Comparison of ENCODE assay signal across 23 mouse cellular contexts in the genomic region with DNA sequence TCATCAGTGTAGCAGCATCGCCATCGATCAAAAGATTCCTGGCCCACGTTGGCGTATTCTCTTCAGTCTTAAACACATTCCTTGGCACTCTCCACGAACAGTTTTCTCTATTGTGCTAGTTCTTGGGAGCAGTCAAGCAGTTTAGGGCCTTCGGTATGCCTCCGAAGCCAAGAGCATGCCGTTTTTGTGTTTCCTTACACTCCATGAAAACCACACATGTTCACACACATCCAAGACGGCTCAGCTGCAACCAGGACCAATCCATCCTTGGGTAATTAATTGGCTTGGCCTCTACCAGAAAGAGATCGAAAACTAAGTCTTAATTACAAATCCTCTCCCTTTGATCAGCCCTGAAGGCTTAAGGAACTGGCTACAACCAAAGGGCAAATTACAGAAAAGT.
"Had no signal": no experiment of that assay in that cellular context is flagged by ENCODE, and none has a peak within 500 bp of the region (broad histone marks: within the 10 kb centered on the region; RNA-seq: fewer than 3 reads in every experiment).

No protein-coding gene starts in this region.

- H3K36me3 ChIP-seq: kidney, embryonic 15.5 days; limb, embryonic 12.5 days; limb, embryonic 15.5 days; midbrain, embryonic 12.5 days; midbrain, embryonic 15.5 days; neural tube, embryonic 15.5 days had no signal

- DNase-seq: kidney, postnatal 10 days; kidney, postnatal 36 days; left cerebral cortex, postnatal 4 days; liver, postnatal 0 days; lung, embryonic 14.5 days; right cerebral cortex, adult 18-20 months; right cerebral cortex, postnatal 14 days; right cerebral cortex, postnatal 4 days; thymus, adult 2 months; thymus, postnatal 14 days; thymus, postnatal 4 days had no signal

- H3K4me1 ChIP-seq: kidney, embryonic 15.5 days; limb, embryonic 12.5 days; limb, embryonic 15.5 days; midbrain, embryonic 12.5 days; midbrain, embryonic 15.5 days; neural tube, embryonic 12.5 days; neural tube, embryonic 15.5 days had no signal

- ATAC-seq: liver, postnatal 0 days; lung, postnatal 0 days; midbrain, embryonic 15.5 days had no signal

- H3K27me3 ChIP-seq: kidney, embryonic 15.5 days; limb, embryonic 12.5 days; limb, embryonic 15.5 days; midbrain, embryonic 12.5 days; midbrain, embryonic 15.5 days; neural tube, embryonic 12.5 days; neural tube, embryonic 15.5 days had no signal

- H3K9ac ChIP-seq: kidney, embryonic 15.5 days; limb, embryonic 12.5 days; limb, embryonic 15.5 days; liver, embryonic 14.5 days; liver, postnatal 0 days; lung, embryonic 14.5 days; midbrain, embryonic 12.5 days; midbrain, embryonic 15.5 days; neural tube, embryonic 12.5 days; neural tube, embryonic 15.5 days had no signal

- H3K27ac ChIP-seq: kidney, embryonic 15.5 days; limb, embryonic 15.5 days; liver, embryonic 14.5 days; macrophage; midbrain, embryonic 12.5 days; midbrain, embryonic 15.5 days; neural tube, embryonic 12.5 days; neural tube, embryonic 15.5 days; stomach, postnatal 0 days had no signal

- H3K4me3 ChIP-seq: kidney, embryonic 15.5 days; limb, embryonic 12.5 days; limb, embryonic 15.5 days; midbrain, embryonic 12.5 days; midbrain, embryonic 15.5 days; neural tube, embryonic 12.5 days; neural tube, embryonic 15.5 days had no signal

- H3K4me2 ChIP-seq: kidney, embryonic 15.5 days; limb, embryonic 12.5 days; limb, embryonic 15.5 days; liver, embryonic 11.5 days; lung, embryonic 14.5 days; midbrain, embryonic 12.5 days; midbrain, embryonic 15.5 days; neural tube, embryonic 12.5 days; neural tube, embryonic 15.5 days had no signal

- H3K9me3 ChIP-seq: kidney, embryonic 15.5 days; limb, embryonic 12.5 days; limb, embryonic 15.5 days; midbrain, embryonic 12.5 days; midbrain, embryonic 15.5 days; neural tube, embryonic 12.5 days; neural tube, embryonic 15.5 days had no signal
